Mouse (Mus musculus) liver, embryonic 14.5 days (tissue): ENCODE measurements around the gene Maob.

Source experiments
- CTCF ChIP-seq: IDR thresholded peaks from 2 replicates; pipeline ENCODE4 v1.5.1; 2016; ENCODE audit warnings: antibody characterized with exemption, low read depth, control low read depth
- EP300 ChIP-seq: IDR thresholded peaks from 2 replicates; pipeline ENCODE4 v1.6.1; 2016; ENCODE audit warnings: antibody characterized with exemption, low read depth

DNA sequence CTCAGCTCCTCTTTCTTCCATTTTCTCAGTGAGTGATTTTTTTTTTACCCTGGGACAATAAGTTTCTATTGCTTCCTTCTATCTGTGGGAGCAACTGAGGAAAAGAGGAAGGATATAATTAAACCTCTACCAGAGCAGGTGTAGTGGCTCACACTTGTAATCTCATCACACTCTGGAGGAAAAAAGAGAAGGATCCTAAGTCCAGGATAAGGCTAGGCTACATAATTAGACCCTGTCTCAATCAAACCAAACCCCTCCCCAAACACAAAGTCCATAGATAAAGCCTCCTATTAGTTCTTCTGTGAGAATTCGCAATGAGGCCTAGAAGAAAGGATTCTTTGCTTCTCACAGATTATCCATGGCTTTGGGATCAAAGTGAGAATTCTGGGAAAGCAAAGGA is 49.7 kb downstream of the Maob start:
- no peak for TF ChIP-seq CTCF
- TF ChIP-seq EP300: no peak
